28 mouse cellular contexts compared by ENCODE assay signal in the genomic region with DNA sequence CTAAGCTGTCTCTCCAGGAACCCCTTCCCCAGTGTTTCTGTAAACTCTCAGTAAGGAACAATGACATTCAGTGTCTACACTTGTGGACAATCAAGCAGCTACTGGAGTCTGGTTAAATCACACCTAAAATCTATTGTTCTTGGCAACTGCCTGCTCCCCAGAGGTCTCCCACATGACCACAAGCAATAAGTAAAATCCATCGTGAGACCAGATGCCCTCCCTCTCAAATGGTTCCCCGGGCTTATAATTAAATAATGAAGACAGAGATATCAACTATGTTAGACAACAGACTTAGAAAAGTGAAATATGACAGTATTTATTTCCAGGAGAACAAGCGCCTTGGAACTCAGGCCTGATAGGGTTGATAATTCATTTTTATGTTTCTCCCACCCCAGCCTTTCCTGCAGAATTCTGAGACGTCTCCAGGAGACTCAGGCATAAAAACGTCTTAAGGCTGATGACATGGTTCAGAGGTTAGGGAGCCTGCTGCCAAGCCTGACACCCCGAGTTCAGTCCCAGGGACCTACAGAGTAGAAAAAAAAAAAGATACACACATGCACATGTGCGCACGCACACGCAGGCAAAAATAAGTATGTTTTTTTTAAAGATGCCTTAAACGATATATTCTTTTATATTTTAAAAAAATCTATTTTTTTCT.
DNase-seq lines count a peak whose midpoint lies in the region; ATAC-seq and TF ChIP-seq lines count a peak whose summit lies in the region.
"Had no signal": no experiment of that assay in that cellular context is flagged by ENCODE, and none has a peak within 500 bp of the region (broad histone marks: within the 10 kb centered on the region; RNA-seq: fewer than 3 reads in every experiment).

No protein-coding gene starts in this region.

- DNase-seq in kidney, postnatal 0 days (ENCODE audit: low spot score) = peak; percentile 82
- DNase-seq in kidney, adult 9 months = no peak
- DNase-seq in Patski (ENCODE audit: low read depth, low spot score) = peak; percentile 64
- DNase-seq in kidney, postnatal 4 days = peak; percentile 70 to 72
- peak; percentile 24 for DNase-seq in retina, postnatal 1 day
- no peak for DNase-seq in adrenal gland, adult 18-20 months (ENCODE audit: low spot score in 2 of 2)
- DNase-seq: adrenal gland, postnatal 14 days; B cell, adult 2 months; cerebellum, adult 11-12 months; cerebellum, adult 9-11 months; embryo, embryonic 11 days; gastrocnemius, postnatal 25 days; heart, postnatal 36 days; lung, adult 2 months; lung, postnatal 10 days; thymus, postnatal 4 days had no signal

- 39% methylated on average over 10 of the region's 10 CpGs for WGBS in kidney, postnatal 0 days

- no peak for ATAC-seq in kidney, postnatal 0 days (replicated peaks; ENCODE audit: low FRiP score, low read depth)
- no peak for ATAC-seq in Patski
- ATAC-seq: forebrain, embryonic 14.5 days; hindbrain, postnatal 0 days; intestine, embryonic 15.5 days; midbrain, embryonic 15.5 days had no signal

- POLR2A ChIA-PET in Patski (lab: Charles Lee) = no interaction called here

- no peaks in the 10 kb centered on the region for H3K4me1 ChIP-seq in kidney, postnatal 0 days (replicated peaks; ENCODE audit: insufficient read depth, low read length)
- H3K4me1 ChIP-seq: embryonic facial prominence, embryonic 12.5 days; heart, embryonic 10.5 days; heart, embryonic 15.5 days; hindbrain, embryonic 12.5 days; intestine, embryonic 15.5 days had no signal

- H3K27ac ChIP-seq in kidney, postnatal 0 days = no peak overlapping the region
- H3K27ac ChIP-seq: embryonic facial prominence, embryonic 12.5 days; heart, embryonic 10.5 days; heart, embryonic 15.5 days; hindbrain, embryonic 12.5 days; hindbrain, postnatal 0 days; intestine, embryonic 15.5 days; left cerebral cortex, adult 2 months; limb, embryonic 15.5 days; liver, embryonic 14.5 days; macrophage; midbrain, embryonic 15.5 days had no signal

- H3K9ac ChIP-seq in kidney, postnatal 0 days (ENCODE audit: low read depth, low read length) = no peak overlapping the region
- H3K9ac ChIP-seq: embryonic facial prominence, embryonic 12.5 days; heart, embryonic 15.5 days; hindbrain, embryonic 12.5 days; intestine, embryonic 15.5 days; limb, embryonic 15.5 days; liver, embryonic 14.5 days; midbrain, embryonic 15.5 days had no signal

- H3K4me2 ChIP-seq in kidney, postnatal 0 days (ENCODE audit: low read length) = no peak overlapping the region
- H3K4me2 ChIP-seq: embryonic facial prominence, embryonic 12.5 days; heart, embryonic 15.5 days; hindbrain, embryonic 12.5 days; intestine, embryonic 15.5 days; limb, embryonic 15.5 days; midbrain, embryonic 15.5 days had no signal

- peaks cover 4% of the 10 kb centered on the region; the same call in 1 of the 2 replicates for H3K27me3 ChIP-seq in kidney, postnatal 0 days (ENCODE audit: insufficient read depth, low read length)
- no peaks in the 10 kb centered on the region for H3K27me3 ChIP-seq in Patski
- H3K27me3 ChIP-seq: embryonic facial prominence, embryonic 12.5 days; heart, embryonic 15.5 days; hindbrain, embryonic 12.5 days; intestine, embryonic 15.5 days; limb, embryonic 15.5 days; midbrain, embryonic 15.5 days had no signal

- 0 out of 2 replicates have a peak, but pooled peaks cover 4% of the 10 kb centered on the region for H3K9me3 ChIP-seq in kidney, postnatal 0 days (replicated peaks; ENCODE audit: low read length)
- H3K9me3 ChIP-seq: heart, embryonic 10.5 days; heart, embryonic 15.5 days; hindbrain, embryonic 12.5 days; intestine, embryonic 15.5 days; limb, embryonic 15.5 days; midbrain, embryonic 15.5 days had no signal

- CTCF ChIA-PET in Patski (lab: Charles Lee) = interaction anchor here (1.0 kb wide), 2 partner anchors 20 to 202 kb away, joined by 3 read pairs; no protein-coding TSS in a partner anchor

- no peak overlapping the region for H3K4me3 ChIP-seq in kidney, postnatal 0 days (replicated peaks; ENCODE audit: low read depth, low read length)
- H3K4me3 ChIP-seq: embryonic facial prominence, embryonic 12.5 days; heart, embryonic 10.5 days; heart, embryonic 15.5 days; hindbrain, embryonic 12.5 days; intestine, embryonic 15.5 days; left cerebral cortex, adult 2 months; limb, embryonic 15.5 days; midbrain, embryonic 15.5 days had no signal

- in situ Hi-C loops in Patski (cut with MboI; ENCODE audit: low pct_unique_long_range_greater_than_20kb) = no loop called here

- no peak for TF ChIP-seq CTCF in kidney, postnatal 0 days (IDR thresholded peaks at IDR 0.05; ENCODE audit: low read depth)
- TF ChIP-seq CTCF in Patski (IDR thresholded peaks at IDR 0.05) = no peak

- H3K36me3 ChIP-seq in kidney, postnatal 0 days (ENCODE audit: insufficient read depth, low read length) = no peaks in the 10 kb centered on the region
- H3K36me3 ChIP-seq: embryonic facial prominence, embryonic 12.5 days; heart, embryonic 10.5 days; heart, embryonic 15.5 days; hindbrain, embryonic 12.5 days; intestine, embryonic 15.5 days; limb, embryonic 15.5 days; midbrain, embryonic 15.5 days had no signal

Comparison
In these comparisons a context has a peak if more than half of its experiments do, and no peak if none do; other contexts are left out.
1. DNase-seq: peak in kidney, postnatal 0 days (single experiment), Patski (single experiment), kidney, postnatal 4 days (2 of 2) and retina, postnatal 1 day (single experiment); none in kidney, adult 9 months (single experiment) and adrenal gland, adult 18-20 months (0 of 2).